Mouse (Mus musculus) hindbrain, embryonic 12.5 days (tissue): ENCODE measurements around the gene Arhgap10. TPM values are rescaled to one million over a fixed set of nuclear protein-coding genes. Genes with fewer than 3 reads are reported as not detected.

Source experiments
- ATAC-seq: fragments of 200-750 bp; cut with Nextera tagmentation; 2 replicates; pipeline ENCODE4 v1.8.0; 2017; ENCODE audit warnings: moderate TSS enrichment; ENCODE audit not compliant: low FRiP score
- H3K27ac ChIP-seq: fragments of 300-500 bp; sonication (generic); 2 replicates; pipeline ENCODE4 v1.5.1; 2016; ENCODE audit warnings: mild to moderate bottlenecking
- H3K27me3 ChIP-seq: fragments of 300-500 bp; sonication (generic); 2 replicates; pipeline ENCODE4 v1.6.1; 2016; ENCODE audit warnings: mild to moderate bottlenecking
- H3K36me3 ChIP-seq: fragments of 300-500 bp; sonication (generic); 2 replicates; pipeline ENCODE4 v1.6.1; 2016; ENCODE audit warnings: mild to moderate bottlenecking
- H3K4me1 ChIP-seq: fragments of 300-500 bp; sonication (generic); 2 replicates; pipeline ENCODE4 v1.6.1; 2016
- H3K4me2 ChIP-seq: fragments of 300-500 bp; sonication (generic); replicated peaks from 2 replicates; pipeline ENCODE4 v1.6.1; 2016; ENCODE audit warnings: mild to moderate bottlenecking
- H3K4me3 ChIP-seq: fragments of 300-500 bp; sonication (generic); 2 replicates; pipeline ENCODE4 v1.5.1; 2016; ENCODE audit warnings: mild to moderate bottlenecking
- H3K9ac ChIP-seq: fragments of 300-500 bp; sonication (generic); 2 replicates; pipeline ENCODE4 v1.6.1; 2016; ENCODE audit warnings: mild to moderate bottlenecking, moderate library complexity
- H3K9me3 ChIP-seq: fragments of 300-500 bp; sonication (generic); replicated peaks from 2 replicates; pipeline ENCODE4 v1.6.1; 2016; ENCODE audit warnings: mild to moderate bottlenecking
- WGBS: fragments of 180-500 bp; shearing (Covaris S2); methylation state at CpG from one replicate; pipeline ENCODE4 v1.1.7; 2016; 5-methylcytosine and 5-hydroxymethylcytosine counted together
- polyA plus RNA-seq: library from polyadenylated mRNA; unstranded; fragments of >200 nt; fragmentation: Nextera tagmentation; extraction: Ambion mirVana; gene quantifications from 2 replicates; pipeline ENCODE4 v1.2.1, GENCODE M21; 2016

Gene Arhgap10
- polyA plus RNA-seq, 1 experiment from 2014 or later = 16.5 TPM

DNA sequence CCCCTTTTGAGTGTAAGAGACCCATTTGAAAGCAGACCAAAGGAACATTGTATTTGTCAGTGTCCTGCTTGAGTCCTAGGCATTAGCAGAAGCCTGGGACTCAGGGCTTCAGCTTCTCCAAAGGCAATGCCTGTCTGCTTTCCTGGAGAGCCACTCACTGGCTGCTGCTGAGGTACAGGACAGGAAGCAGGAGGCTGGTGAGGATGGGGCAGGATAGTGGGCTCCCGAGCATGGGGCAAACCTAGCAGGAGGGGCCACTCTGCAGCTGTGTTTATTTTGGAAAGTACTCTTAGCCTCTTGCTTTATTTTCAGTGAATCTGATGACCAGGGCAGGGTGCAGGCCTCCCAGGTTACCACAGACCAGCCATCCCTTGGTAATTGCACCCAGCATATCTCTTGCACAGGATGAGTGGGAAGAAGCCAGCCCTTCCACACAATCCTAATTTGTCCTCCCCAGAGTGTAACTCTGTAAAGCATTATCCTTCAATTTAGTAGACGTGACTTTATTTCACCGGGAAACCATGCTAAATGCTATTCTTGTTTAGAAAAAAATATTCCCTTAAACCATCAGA lies 303.8 kb downstream of the Arhgap10 start:
- no peaks in the 10 kb centered on the region; the same call in 1 of the 2 replicates for H3K4me1 ChIP-seq
- no peaks in the 10 kb centered on the region for H3K27me3 ChIP-seq
- no peak overlapping the region for H3K9ac ChIP-seq
- H3K4me3 ChIP-seq = no peak overlapping the region
- H3K27ac ChIP-seq = no peak overlapping the region
- H3K36me3 ChIP-seq = no peaks in the 10 kb centered on the region
- ATAC-seq = no peak
- H3K4me2 ChIP-seq = no peak overlapping the region
- H3K9me3 ChIP-seq = no peaks in the 10 kb centered on the region
- 75% methylated on average over 3 of the region's 3 CpGs for WGBS

DNA sequence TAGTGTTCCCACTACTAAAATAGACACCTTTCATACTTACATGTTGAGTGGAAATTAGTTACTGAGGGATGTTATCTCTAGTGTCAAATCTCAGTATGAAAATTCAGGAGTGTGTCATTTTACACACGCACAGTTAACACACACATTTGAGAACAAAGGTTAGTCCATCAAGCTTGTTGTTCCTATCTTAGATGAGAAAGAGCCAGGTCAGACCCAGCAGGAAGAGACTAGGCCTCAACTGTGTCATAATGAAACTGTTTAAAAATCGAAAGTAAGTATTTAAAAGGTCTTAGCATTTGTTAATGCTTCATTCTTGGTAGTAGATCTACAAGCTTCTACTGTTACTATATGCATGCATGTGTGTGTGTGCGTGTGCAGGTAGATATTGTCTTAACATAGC lies 308.5 kb downstream of the Arhgap10 start:
- no peak for ATAC-seq
- Histone ChIP-seq H3K4me3 (no peak overlapping the region), H3K36me3 (no peaks in the 10 kb centered on the region), H3K9me3 (no peaks in the 10 kb centered on the region), H3K27me3 (no peaks in the 10 kb centered on the region), H3K4me1 (no peaks in the 10 kb centered on the region), H3K9ac (no peak overlapping the region), H3K27ac (no peak overlapping the region), H3K4me2 (no peak overlapping the region)
- 86% methylated on average over 3 of the region's 3 CpGs for WGBS

Other genes starting within 250 kb of the Arhgap10 start
- gene Prmt9, start 31.4 kb upstream of the Arhgap10 start, polyA plus RNA-seq = 23.6 and 26.4 TPM in 2 replicates
- gene Tmem184c, start 92.7 kb upstream of the Arhgap10 start, polyA plus RNA-seq = 56.9 and 64.2 TPM in 2 replicates
- gene Ednra, start 206.5 kb upstream of the Arhgap10 start, polyA plus RNA-seq = 22.5 and 25.3 TPM in 2 replicates